Mouse (Mus musculus) adipocyte (in vitro differentiated cells): ENCODE data around the gene Atp8b5.

Source experiments
- DNase-seq: peaks from one replicate; pipeline ENCODE4 v3.0.0-alpha.2; 2016; ENCODE audit warnings: low spot score

Atp8b5 gene

GRCm38 (mm10) chr4:43383246-43384082 is 116.5 kb downstream of the Atp8b5 start:
- DNase-seq = peak; percentile 56

GRCm38 (mm10) chr4:43384083-43384460 is 117.1 kb downstream of the Atp8b5 start:
- peak; percentile 50 for DNase-seq

- DNase-seq = no peak
Observed at GRCm38 (mm10) chr4:43384541-43384940, 117.6 kb downstream of the Atp8b5 start.

GRCm38 (mm10) chr4:43386932-43387331 is 120.0 kb downstream of the Atp8b5 start:
- no peak for DNase-seq

- no peak for DNase-seq
Observed at GRCm38 (mm10) chr4:43389390-43389789, 122.4 kb downstream of the Atp8b5 start.

- no peak for DNase-seq
Observed at GRCm38 (mm10) chr4:43389845-43390440, 123.0 kb downstream of the Atp8b5 start.

GRCm38 (mm10) chr4:43391521-43392050 is 124.6 kb downstream of the Atp8b5 start:
- DNase-seq = no peak

- peak; percentile 95 for DNase-seq
Observed at GRCm38 (mm10) chr4:43394345-43394891, 127.5 kb downstream of the Atp8b5 start.

- DNase-seq = no peak
Observed at GRCm38 (mm10) chr4:43395147-43395546, 128.2 kb downstream of the Atp8b5 start.

GRCm38 (mm10) chr4:43395836-43396235 is 128.9 kb downstream of the Atp8b5 start:
- DNase-seq = no peak

GRCm38 (mm10) chr4:43396381-43396780 is 129.4 kb downstream of the Atp8b5 start:
- no peak for DNase-seq

- DNase-seq = no peak
Observed at GRCm38 (mm10) chr4:43398014-43398413, 131.1 kb downstream of the Atp8b5 start.

- no peak for DNase-seq
Observed at GRCm38 (mm10) chr4:43398829-43399331, 131.9 kb downstream of the Atp8b5 start.

- DNase-seq = no peak
Observed at GRCm38 (mm10) chr4:43399391-43400131, 132.6 kb downstream of the Atp8b5 start.

GRCm38 (mm10) chr4:43400976-43401375 is 134.0 kb downstream of the Atp8b5 start:
- no peak for DNase-seq

GRCm38 (mm10) chr4:43401486-43401885 is 134.5 kb downstream of the Atp8b5 start:
- no peak for DNase-seq

GRCm38 (mm10) chr4:43402212-43402611 is 135.3 kb downstream of the Atp8b5 start:
- DNase-seq = no peak

- DNase-seq = no peak
Observed at GRCm38 (mm10) chr4:43404697-43405096, 137.7 kb downstream of the Atp8b5 start.

- peak; percentile 76 for DNase-seq
Observed at GRCm38 (mm10) chr4:43406162-43406971, 139.4 kb downstream of the Atp8b5 start.

- no peak for DNase-seq
Observed at GRCm38 (mm10) chr4:43407071-43407920, 140.3 kb downstream of the Atp8b5 start.
